Mouse (Mus musculus): ENCODE results near the gene Akap10.

Akap10 gene

GRCm38 (mm10) chr11:61929323-61930097 lies 542 bp downstream of the Akap10 start:
- DNase-seq: no peak

GRCm38 (mm10) chr11:61923309-61923708 lies 6.7 kb downstream of the Akap10 start:
- no peak for DNase-seq

GRCm38 (mm10) chr11:61919702-61920101 lies 10.3 kb downstream of the Akap10 start:
- DNase-seq: no peak

GRCm38 (mm10) chr11:61908315-61908714 lies 21.7 kb downstream of the Akap10 start:
- DNase-seq: no peak

GRCm38 (mm10) chr11:61882183-61882582 lies 47.9 kb downstream of the Akap10 start:
- DNase-seq: no peak

GRCm38 (mm10) chr11:61879921-61880320 lies 50.1 kb downstream of the Akap10 start:
- DNase-seq: no peak

- DNase-seq: no peak
Observed at GRCm38 (mm10) chr11:61871881-61872280, 58.2 kb downstream of the Akap10 start.

- DNase-seq: no peak
Observed at GRCm38 (mm10) chr11:61866856-61867255, 63.2 kb downstream of the Akap10 start.

- no peak for DNase-seq
Observed at GRCm38 (mm10) chr11:61861781-61862547, 68.1 kb downstream of the Akap10 start.

GRCm38 (mm10) chr11:61859316-61859715 lies 70.7 kb downstream of the Akap10 start:
- no peak for DNase-seq

GRCm38 (mm10) chr11:61855539-61855938 lies 74.5 kb downstream of the Akap10 start:
- no peak for DNase-seq

GRCm38 (mm10) chr11:61854988-61855411 lies 75.1 kb downstream of the Akap10 start, which contains the start of gene Ulk2:
Gene Ulk2 (minus strand): TSS chr11:61855073.
- peak; percentile 87 to 91 for DNase-seq

GRCm38 (mm10) chr11:61854211-61854987 lies 75.7 kb downstream of the Akap10 start:
- DNase-seq: peak; percentile 78 to 79

- no peak for DNase-seq
Observed at GRCm38 (mm10) chr11:61853659-61854058, 76.4 kb downstream of the Akap10 start.

- DNase-seq: no peak
Observed at GRCm38 (mm10) chr11:61852916-61853315, 77.1 kb downstream of the Akap10 start.

- DNase-seq: peak; percentile 31 to 33
Observed at GRCm38 (mm10) chr11:61851195-61851594, 78.9 kb downstream of the Akap10 start.

GRCm38 (mm10) chr11:61840663-61841062 lies 89.4 kb downstream of the Akap10 start:
- DNase-seq: peak; percentile 25 to 34

GRCm38 (mm10) chr11:61839940-61840339 lies 90.1 kb downstream of the Akap10 start:
- no peak for DNase-seq

- DNase-seq: no peak
Observed at GRCm38 (mm10) chr11:61839182-61839581, 90.9 kb downstream of the Akap10 start.
